Mouse (Mus musculus) heart, postnatal 0 days (tissue): ENCODE measurements at regions not wholly inside any gene's neighbourhood (a gene's known extent, or its start where the extent isn't known, plus 50 kb on each side); places are given as distances from the start of the nearest gene placed in this dataset.
A peak's percentile ranks its signal among the peaks of the same experiment; 100 is the strongest.

Experiments
- ATAC-seq: fragments of 200-750 bp; cut with Nextera tagmentation; 2 replicates; pipeline ENCODE4 v1.8.0; 2017; ENCODE audit warnings: low read depth, moderate number of reproducible peaks, moderate library complexity; ENCODE audit not compliant: insufficient read depth
- DNase-seq: peaks from one replicate; pipeline ENCODE4 v3.0.0-alpha.2; 2016; ENCODE audit warnings: low spot score
- H3K27ac ChIP-seq: fragments of 300-500 bp; sonication (generic); 2 replicates; pipeline ENCODE4 v1.5.1; 2014; ENCODE audit warnings: low read depth, mild to moderate bottlenecking
- H3K27me3 ChIP-seq: fragments of 300-500 bp; sonication (generic); 2 replicates; pipeline ENCODE4 v1.6.1; 2014; ENCODE audit warnings: low read length, mixed read lengths; ENCODE audit not compliant: control insufficient read depth, insufficient read depth
- H3K36me3 ChIP-seq: fragments of 300-500 bp; sonication (generic); replicated peaks from 2 replicates; pipeline ENCODE4 v1.6.1; 2014; ENCODE audit warnings: low read length, mixed read lengths; ENCODE audit not compliant: control insufficient read depth, insufficient read depth
- H3K4me1 ChIP-seq: fragments of 300-500 bp; sonication (generic); 2 replicates; pipeline ENCODE4 v1.6.1; 2014; ENCODE audit warnings: antibody characterized with exemption; ENCODE audit not compliant: control insufficient read depth, insufficient read depth
- H3K4me2 ChIP-seq: fragments of 300-500 bp; sonication (generic); 2 replicates; pipeline ENCODE4 v1.6.1; 2014; ENCODE audit warnings: low read depth, mild to moderate bottlenecking, low read length, moderate library complexity
- H3K4me3 ChIP-seq: fragments of 300-500 bp; sonication (generic); 2 replicates; pipeline ENCODE4 v1.5.1; 2014; ENCODE audit warnings: low read depth, low read length
- H3K9ac ChIP-seq: fragments of 300-500 bp; sonication (generic); replicated peaks from 2 replicates; pipeline ENCODE4 v1.6.1; 2014; ENCODE audit warnings: low read depth, low read length, mixed read lengths
- H3K9me3 ChIP-seq: fragments of 300-500 bp; sonication (generic); replicated peaks from 2 replicates; pipeline ENCODE4 v1.6.1; 2016; ENCODE audit warnings: low read length; ENCODE audit not compliant: control insufficient read depth
- CTCF ChIP-seq: IDR thresholded peaks from 2 replicates; pipeline ENCODE4 v1.5.1; 2016; ENCODE audit warnings: antibody characterized with exemption, control low read depth, low read depth
- EP300 ChIP-seq: IDR thresholded peaks from 2 replicates; pipeline ENCODE4 v1.6.1; 2016; ENCODE audit warnings: antibody characterized with exemption, low read depth
- WGBS: fragments of 180-500 bp; shearing (Covaris S2); extraction: QIAGEN DNeasy Blood & Tissue Kit; methylation state at CpG from one replicate; pipeline ENCODE4 v1.1.7; 2014; 5-methylcytosine and 5-hydroxymethylcytosine counted together

DNA sequence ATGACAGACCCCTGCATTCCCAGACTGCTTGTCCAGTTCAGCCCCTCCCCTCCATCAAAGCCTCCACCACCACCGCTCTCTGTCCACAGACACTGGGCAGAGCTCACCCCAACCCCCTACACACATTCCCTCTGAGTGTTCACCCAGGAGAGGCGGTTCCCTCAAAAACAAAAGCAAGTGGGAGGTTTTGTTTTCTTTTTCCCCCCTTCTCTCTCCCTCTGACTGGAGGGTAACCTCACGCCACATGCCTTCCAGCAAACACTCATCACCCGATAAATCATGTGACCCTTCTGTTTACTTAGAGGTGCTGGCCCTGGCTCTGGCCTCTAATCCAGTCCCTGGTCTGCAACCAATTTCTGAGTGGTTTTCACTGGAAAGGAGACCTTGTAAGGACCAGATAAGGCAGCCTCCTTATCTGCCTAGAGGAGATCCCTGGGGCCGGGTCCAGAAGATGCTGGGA is 199.9 kb upstream of the Ankrd55 start:
- Histone ChIP-seq H3K4me1 (peaks cover 34% of the 10 kb centered on the region), H3K9ac (no peak overlapping the region)

DNA sequence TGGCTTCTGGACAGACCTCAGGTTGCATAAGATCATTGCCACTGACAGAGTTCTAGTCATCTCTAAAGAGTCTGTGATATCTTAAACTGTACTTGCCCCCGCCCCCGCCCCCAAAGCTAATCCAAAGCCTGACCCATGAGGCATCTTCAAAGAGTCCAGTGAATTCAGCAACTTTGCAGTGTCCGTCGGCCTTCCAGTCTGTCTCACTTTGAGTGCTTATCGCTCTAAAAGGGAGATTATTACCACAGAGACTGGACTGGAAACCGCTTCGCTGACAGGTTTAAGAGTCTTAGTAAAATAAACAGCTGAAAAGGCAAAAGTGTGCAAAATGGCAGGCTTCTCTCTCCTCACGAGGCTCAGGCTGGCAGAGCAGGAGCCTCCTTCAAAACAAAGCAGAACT is 197.5 kb upstream of the Ankrd55 start:
- Histone ChIP-seq H3K36me3 (no peaks in the 10 kb centered on the region), H3K4me3 (no peak overlapping the region), H3K9me3 (no peaks in the 10 kb centered on the region), H3K27ac (no peak overlapping the region), H3K4me1 (peaks cover 25% of the 10 kb centered on the region), H3K9ac (no peak overlapping the region), H3K27me3 (no peaks in the 10 kb centered on the region), H3K4me2 (no peak overlapping the region)
- no peak for TF ChIP-seq EP300
- no peak for TF ChIP-seq CTCF
- ATAC-seq (no peak), DNase-seq (no peak)
- 25% methylated on average over 8 of the region's 8 CpGs for WGBS

More for the DNA sequence above, 199.9 kb upstream of the Ankrd55 start:
- no peak for TF ChIP-seq CTCF
- peak; percentile 75; the same call in 1 of the 2 replicates for TF ChIP-seq EP300
- 8% methylated on average over 5 of the region's 5 CpGs for WGBS
- no peak overlapping the region for H3K4me2 ChIP-seq
- ATAC-seq (peak; percentile 84), DNase-seq (peak; percentile 76)
- no peaks in the 10 kb centered on the region for H3K36me3 ChIP-seq
- H3K4me3 ChIP-seq, result no peak overlapping the region
- H3K9me3 ChIP-seq, result no peaks in the 10 kb centered on the region
- H3K27ac ChIP-seq, result peak overlapping the region; percentile 57
- H3K27me3 ChIP-seq, result no peaks in the 10 kb centered on the region

DNA sequence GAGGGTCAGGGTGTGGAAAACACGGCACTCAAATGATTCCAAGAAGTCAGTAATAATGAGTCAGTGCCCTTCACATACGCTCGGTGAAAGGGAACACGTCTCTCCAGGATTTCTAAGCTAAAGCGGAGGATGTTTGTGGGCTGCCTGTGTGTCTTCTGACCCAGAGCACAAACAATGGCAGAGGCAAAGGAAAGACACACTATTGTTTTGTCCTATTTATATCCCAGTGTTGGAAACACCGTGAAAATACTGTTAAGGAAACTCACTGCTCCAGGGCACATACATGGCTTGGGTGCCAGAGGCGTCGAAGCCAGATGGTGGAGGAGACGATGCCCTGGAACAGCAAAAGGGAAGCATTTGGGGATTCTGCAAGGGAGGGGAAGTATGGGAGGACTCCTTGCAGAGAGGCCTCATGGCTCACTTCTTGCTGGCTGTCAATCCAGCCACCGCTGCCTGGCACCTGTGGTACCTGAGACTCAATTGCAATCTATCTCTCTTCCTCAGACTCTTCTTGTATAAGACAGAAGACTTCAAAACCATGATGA is 192.6 kb upstream of the Ankrd55 start:
- Histone ChIP-seq H3K9me3 (no peaks in the 10 kb centered on the region), H3K27me3 (no peaks in the 10 kb centered on the region), H3K4me2 (no peak overlapping the region), H3K36me3 (no peaks in the 10 kb centered on the region), H3K4me1 (peaks cover 13% of the 10 kb centered on the region; the same call in 1 of the 2 replicates), H3K9ac (no peak overlapping the region), H3K4me3 (no peak overlapping the region), H3K27ac (peak overlapping the region; percentile 57)
- DNase-seq (no peak), ATAC-seq (no peak; the same call in 1 of the 2 replicates)
- no peak for TF ChIP-seq CTCF
- TF ChIP-seq EP300, result no peak
- 55% methylated on average over 10 of the region's 10 CpGs for WGBS

DNA sequence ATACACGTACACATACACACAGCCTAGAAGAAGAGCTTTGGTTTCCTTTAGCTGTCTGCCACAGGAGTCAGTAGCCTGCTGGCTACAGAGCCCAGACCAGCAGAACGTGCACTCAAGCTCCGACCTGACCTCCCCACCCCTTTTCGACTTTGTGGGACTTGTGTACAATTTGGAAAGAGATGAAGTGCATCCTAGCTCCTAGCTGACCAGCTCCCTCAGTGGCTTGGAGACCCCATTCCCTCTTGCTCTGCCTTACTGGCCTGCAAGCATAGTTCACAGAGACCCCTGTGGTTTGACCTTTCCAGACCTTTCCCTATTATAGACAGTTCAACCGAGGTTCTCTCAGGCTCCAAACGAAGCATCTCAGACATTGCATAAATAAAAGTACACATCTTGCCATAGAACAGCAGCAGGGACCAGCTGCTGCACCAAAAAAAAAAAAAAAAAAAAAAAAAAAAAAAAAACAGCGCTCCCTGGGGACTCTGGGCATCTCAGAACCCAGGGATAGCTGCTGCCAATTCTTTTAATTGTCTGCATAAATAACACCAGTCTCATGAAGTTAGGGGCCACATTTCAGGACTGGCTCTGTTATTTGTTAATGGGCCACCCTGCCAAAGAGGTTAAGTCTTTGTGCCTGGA is 188.2 kb upstream of the Ankrd55 start:
- no peak for TF ChIP-seq CTCF
- 0 out of 2 replicates have a peak, but pooled peaks have one; percentile 8 for TF ChIP-seq EP300
- no peaks in the 10 kb centered on the region for H3K27me3 ChIP-seq
- DNase-seq (no peak), ATAC-seq (no peak)
- peaks cover 26% of the 10 kb centered on the region; the same call in 1 of the 2 replicates for H3K4me1 ChIP-seq
- no peaks in the 10 kb centered on the region for H3K36me3 ChIP-seq
- H3K9ac ChIP-seq, result peak overlapping the region; percentile 59; the same call in 1 of the 2 replicates
- no peaks in the 10 kb centered on the region for H3K9me3 ChIP-seq
- peak overlapping the region; percentile 76 for H3K27ac ChIP-seq
- 54% methylated on average over 7 of the region's 7 CpGs for WGBS
- peak overlapping the region; percentile 61 for H3K4me3 ChIP-seq
- peak overlapping the region; percentile 97 for H3K4me2 ChIP-seq

DNA sequence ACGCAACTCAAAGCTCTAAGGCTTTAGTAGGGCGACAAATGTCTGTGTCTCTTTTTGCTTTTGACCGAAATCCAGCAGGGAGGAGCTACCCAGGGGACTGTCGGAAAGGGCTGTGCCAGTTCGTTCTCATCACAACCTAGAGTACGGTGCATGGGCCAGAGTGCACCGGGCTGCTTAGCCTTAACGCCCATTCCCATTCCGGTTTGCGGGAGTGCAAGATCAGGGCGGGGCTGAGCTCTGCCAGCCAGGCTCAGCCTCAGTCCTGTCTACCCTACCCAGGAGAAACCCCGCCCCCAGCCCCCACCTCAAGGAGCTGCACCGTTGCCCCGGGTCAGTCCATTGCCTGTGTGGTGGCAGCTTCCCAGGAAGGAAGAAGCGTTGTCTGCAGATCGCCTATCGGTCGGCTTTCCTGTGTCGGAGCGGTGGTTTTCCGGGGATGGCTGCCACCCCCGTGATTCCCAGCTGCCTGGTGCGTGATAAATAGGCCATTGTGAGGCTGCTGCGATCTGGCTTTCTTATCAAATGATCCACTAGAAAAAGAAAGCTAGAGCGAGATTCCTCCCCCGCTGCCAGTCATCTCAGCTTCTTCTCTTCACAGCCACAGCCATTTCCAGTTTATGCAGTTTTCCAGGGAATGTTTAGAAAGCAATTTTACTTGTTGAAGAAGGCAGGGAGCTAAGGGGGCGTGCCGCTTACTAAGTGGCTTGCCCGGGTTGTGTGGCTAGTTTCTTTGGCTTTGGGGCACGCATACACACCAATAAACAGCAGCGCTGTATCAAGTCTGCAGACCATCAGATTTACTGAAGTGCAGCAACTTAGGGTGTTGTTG is 187.4 kb upstream of the Ankrd55 start:
- 4% methylated on average over 31 of the region's 31 CpGs for WGBS
- TF ChIP-seq EP300 (no peak), CTCF (no peak)

More for the DNA sequence above, 187.4 kb upstream of the Ankrd55 start:
- H3K27ac ChIP-seq, result peak overlapping the region; percentile 76
- peak; percentile 86 for ATAC-seq
- DNase-seq, result peak; percentile 45
- peak overlapping the region; percentile 61 for H3K4me3 ChIP-seq
- H3K9me3 ChIP-seq, result no peaks in the 10 kb centered on the region
- no peaks in the 10 kb centered on the region for H3K27me3 ChIP-seq
- peaks cover 26% of the 10 kb centered on the region; the same call in 1 of the 2 replicates for H3K4me1 ChIP-seq
- peak overlapping the region; percentile 97 for H3K4me2 ChIP-seq
- no peaks in the 10 kb centered on the region for H3K36me3 ChIP-seq
- peak overlapping the region; percentile 59 for H3K9ac ChIP-seq
